Mouse (Mus musculus): ENCODE data around the gene Gpbp1.

Gpbp1 gene

GRCm38 (mm10) chr13:111489802-111490723, at the start of gene Gpbp1:
Gene Gpbp1 (minus strand): TSS chr13:111490111.
- in situ Hi-C loops (cut with MboI; ENCODE audit: low sequenced_read_pairs), result no loop called here

DNA sequence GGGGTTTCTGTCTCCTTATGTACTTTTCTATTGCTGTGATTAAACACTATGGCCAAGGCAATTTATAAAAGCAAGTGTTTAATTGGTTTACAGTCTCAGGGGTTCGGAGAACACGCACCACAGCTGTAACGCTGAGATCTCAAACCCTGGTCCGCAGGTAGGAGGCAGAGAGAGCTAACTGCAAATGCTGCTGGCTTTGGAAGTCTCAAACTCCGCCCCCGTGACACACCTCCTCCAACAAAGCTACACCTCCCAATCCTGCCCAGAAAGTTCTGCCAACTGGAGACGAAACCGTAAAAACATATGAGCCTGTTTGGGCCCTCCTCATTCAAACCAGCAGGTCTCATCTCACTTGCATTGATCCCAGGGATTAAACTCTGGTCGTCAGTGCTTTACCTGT, 47.8 kb upstream of the Gpbp1 start:
- in situ Hi-C loops (cut with MboI; ENCODE audit: low sequenced_read_pairs), result no loop called here

- in situ Hi-C loops (cut with MboI; ENCODE audit: low sequenced_read_pairs), result no loop called here
Measured at GRCm38 (mm10) chr13:111536207-111536887, 46.4 kb upstream of the Gpbp1 start.

GRCm38 (mm10) chr13:111534131-111534530, 44.2 kb upstream of the Gpbp1 start:
- in situ Hi-C loops (cut with MboI; ENCODE audit: low sequenced_read_pairs), result no loop called here

GRCm38 (mm10) chr13:111532178-111532948, 42.5 kb upstream of the Gpbp1 start:
- in situ Hi-C loops (cut with MboI; ENCODE audit: low sequenced_read_pairs), result no loop called here

- in situ Hi-C loops (cut with MboI; ENCODE audit: low sequenced_read_pairs), result no loop called here
Measured at GRCm38 (mm10) chr13:111531701-111532100, 41.8 kb upstream of the Gpbp1 start.

DNA sequence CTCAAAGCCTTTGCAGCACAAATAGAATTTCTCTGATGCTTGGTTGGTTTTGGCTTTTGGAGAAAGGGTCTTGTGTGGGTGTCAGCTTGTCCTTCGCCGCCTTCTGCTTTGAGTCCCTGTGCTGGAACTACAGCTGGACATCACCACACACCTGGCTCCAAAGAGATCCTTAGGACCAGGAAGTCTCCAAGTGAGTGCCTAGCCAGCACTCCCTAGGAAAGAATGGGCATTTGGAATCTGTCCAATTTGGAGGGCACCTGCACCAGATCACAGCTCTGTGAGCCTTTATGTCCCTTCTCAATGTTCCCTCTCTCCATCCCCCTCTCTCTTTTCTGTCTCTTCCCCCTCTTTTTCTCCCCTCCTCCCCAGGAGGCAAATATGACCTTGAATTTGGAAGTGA, 34.4 kb upstream of the Gpbp1 start:
- in situ Hi-C loops (cut with MboI; ENCODE audit: low sequenced_read_pairs), result no loop called here

DNA sequence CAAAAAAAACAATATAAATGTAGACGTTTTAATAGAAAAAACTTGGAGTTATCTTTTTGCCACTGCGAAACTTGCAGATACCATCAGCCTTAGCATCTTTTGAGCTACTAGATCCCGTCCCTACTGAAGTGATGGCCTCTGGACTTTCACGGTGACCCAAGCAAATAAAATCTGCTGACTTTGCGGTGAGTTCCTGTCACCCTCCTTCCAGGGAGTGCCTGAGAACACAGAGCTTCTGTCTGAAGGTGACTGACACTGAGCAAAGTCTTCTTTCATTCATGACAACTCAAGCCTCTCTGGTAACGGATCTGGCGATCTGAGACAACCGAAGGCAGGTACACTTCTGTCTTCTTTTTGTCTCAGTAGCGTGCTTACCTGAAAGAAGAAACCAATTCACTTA, 32.4 kb upstream of the Gpbp1 start:
- in situ Hi-C loops (cut with MboI; ENCODE audit: low sequenced_read_pairs), result no loop called here

DNA sequence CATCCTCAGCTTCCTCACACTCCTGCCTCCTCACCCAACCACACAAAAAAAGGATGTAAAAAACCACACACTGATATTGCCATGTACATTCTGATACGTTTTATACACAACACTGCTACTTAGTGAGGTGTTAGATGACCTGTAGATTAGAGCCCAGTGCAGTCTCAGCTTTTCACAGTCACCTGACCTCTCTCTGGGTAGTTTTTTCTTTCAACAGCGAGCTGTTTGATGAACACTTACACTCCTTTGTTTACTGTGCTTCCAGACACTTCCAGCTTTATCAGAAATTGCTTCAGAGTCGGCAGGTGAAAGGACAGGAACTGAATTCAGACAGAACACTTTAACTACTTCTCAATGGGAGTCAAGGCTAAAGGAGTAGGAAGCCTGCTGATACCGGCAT, 30.5 kb upstream of the Gpbp1 start:
- in situ Hi-C loops (cut with MboI; ENCODE audit: low sequenced_read_pairs), result no loop called here

DNA sequence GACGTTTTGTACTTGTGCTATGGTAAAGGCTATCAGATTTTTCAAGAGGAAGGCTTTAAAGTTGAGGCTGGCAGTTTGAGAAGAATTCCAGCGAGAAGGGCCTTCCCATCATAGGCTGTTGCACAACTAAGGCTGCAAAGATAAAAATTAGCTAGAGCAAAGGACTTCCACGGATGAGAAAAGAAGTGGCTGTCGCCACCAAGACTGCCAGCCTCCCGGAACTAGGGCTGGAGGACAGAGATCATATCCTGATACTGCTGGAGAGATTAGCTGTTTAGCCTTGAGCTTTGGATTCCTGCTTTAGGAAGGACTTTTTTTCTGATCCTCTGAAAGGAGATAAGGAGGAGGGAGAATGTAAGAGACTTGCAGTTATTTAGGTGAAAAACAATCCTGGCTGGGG, 28.4 kb upstream of the Gpbp1 start:
- in situ Hi-C loops (cut with MboI; ENCODE audit: low sequenced_read_pairs), result no loop called here

DNA sequence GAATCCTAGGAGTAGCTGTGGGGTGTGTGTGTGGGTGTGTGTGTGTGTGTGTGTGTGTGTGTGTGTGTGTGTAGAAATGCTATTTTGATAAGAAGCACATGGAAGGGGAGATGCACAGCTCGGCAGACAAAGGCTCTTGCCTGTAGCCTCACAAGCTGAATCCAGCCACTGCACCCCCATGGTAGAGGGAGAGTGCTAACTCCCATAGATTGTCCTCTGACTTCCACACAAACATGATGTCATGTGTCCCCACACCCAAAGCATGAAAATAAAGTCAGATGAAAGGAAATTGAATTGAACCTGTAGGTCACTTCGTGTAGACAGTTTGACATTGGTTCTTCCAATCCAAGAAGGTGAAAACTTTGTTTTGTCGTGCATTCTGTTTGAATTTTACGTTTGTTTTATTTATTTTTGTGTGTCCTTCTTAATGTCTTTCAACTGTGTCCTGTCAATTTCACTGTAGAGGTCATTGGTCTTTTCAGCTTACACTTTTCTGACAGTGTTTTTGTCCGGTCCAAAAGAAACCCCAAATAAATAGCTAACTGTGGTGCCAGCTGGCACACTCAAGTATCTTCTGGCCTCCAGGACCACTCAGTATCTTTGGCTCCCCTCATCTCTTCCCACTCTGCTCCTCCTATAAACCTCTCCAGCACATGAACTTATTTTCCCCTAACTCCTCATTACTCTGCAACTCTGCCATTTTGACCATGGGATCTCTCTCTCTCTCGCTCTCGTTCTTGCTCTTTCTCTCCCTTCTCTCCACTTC, 26.7 kb upstream of the Gpbp1 start:
- in situ Hi-C loops (cut with MboI; ENCODE audit: low sequenced_read_pairs), result no loop called here

DNA sequence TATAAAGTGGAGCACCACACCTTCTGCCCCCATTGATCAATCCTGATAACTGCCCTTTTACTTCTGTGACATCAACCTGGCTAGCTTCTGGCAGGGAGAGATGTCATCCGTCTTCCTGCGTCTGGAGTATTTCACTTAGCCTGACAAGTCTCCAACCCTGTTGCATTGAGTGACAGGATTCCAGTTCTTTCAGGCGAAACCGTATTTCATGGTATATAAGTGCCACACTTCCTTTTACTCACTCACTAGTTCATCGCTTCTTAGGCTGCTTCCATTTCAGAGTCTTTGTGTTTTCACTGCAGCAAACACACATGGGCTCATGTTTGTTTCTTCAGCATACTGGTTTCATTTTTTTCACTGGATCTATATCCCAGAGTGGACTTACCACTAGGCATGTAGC, 19.5 kb upstream of the Gpbp1 start:
- in situ Hi-C loops (cut with MboI; ENCODE audit: low sequenced_read_pairs), result no loop called here

DNA sequence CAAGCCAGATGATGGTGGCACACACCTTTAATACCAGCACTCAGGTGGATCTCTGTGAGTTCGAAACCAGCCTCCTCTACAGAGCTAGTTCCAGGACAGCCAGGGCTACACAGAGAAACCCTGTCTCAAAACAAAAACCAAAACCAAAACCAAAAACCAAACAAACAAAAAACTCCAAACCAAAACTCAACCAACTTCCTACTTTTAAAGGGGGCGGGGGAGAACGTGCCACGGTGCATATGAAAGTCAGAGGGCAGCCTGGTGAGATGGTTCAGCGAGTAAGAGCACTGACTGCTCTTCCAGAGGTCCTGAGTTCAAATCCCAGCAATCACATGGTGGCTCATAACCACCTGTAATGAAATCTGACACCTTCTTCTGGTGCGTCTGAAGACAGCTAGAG, 18.7 kb upstream of the Gpbp1 start:
- in situ Hi-C loops (cut with MboI; ENCODE audit: low sequenced_read_pairs), result no loop called here

- in situ Hi-C loops (cut with MboI; ENCODE audit: low sequenced_read_pairs), result no loop called here
Measured at GRCm38 (mm10) chr13:111494330-111495029, 4.6 kb upstream of the Gpbp1 start.

- in situ Hi-C loops (cut with MboI; ENCODE audit: low sequenced_read_pairs), result no loop called here
Measured at GRCm38 (mm10) chr13:111491046-111491756, 1.3 kb upstream of the Gpbp1 start.

DNA sequence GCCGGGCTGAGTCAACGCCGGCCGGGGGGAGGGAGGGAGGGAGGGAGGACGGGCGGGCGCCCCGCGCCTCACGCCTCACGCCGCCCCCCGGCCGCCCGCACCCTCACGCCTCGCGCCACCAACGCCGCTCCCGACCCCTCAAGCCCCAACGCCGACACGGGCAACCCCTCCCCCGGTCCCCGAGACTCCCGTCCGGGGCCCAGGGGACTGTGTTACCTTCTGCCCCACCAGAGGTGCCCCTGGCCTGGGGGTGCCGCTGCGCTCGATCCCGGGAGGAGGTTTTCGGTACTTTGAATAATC, 459 bp downstream of the Gpbp1 start:
- in situ Hi-C loops (cut with MboI; ENCODE audit: low sequenced_read_pairs), result no loop called here

DNA sequence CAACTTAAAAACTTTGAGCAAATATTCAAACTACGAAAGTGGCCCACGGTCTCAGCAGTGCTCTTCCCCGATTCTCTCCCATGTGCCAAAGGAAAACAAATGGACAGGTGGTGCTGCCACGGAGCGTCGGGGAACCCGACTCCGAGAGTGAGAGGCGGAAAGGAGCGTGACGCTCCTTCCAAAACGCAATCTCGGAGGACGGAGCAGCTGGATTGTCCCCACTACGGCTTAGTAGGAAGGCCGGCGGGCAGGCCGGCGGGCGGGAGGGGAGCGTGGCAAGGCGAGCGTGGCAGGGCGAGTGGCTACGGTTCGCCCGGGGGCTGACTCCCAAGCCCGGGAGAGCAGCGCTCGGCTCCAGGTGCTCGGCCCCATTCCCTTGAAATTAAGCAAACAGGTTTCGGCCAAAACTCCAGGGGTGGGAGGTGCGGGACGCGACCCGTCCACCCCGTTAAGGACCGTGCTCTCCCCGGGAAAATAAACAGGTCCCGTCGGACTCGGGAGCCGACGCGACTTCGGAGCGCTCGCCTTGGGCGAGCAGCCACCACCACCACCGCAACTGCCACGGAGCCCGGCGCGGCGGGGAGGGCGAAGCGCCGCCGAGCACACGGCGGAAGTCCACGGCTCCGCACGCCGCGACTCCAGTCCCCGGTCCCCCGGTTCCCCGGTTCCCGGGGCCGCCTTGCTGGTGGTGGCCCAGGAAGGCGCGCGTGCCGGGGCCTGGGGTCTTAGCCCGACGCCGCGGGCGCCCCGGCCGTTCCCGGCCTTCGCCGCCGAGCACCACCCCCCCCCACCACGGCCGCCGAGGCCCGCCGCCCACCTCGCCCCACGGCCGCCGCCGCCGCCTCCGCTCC, 1.0 kb downstream of the Gpbp1 start:
- in situ Hi-C loops (cut with MboI; ENCODE audit: low sequenced_read_pairs), result no loop called here

DNA sequence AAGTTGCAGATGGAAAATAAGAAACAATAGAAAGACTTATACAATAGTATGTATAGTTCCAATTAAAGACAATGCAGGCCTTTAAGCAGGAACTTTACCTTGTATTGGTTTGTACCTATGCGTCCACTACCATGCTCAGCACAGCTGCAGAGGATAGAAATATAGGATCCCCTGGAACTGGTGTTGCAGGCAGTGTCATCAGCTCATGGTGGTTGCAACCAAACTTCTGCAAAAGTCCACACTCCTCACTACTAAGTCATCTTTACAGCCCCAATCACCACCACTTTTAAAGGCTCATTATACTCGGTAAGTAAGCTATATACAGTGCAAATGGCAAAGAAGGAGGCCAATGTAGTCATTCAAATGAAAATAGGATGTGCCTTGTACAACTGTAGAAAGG, 12.2 kb downstream of the Gpbp1 start:
- in situ Hi-C loops (cut with MboI; ENCODE audit: low sequenced_read_pairs), result no loop called here
